Mouse (Mus musculus) limb, embryonic 15.5 days (tissue): ENCODE measurements around the gene Lemd1. TPM values are rescaled to one million over a fixed set of nuclear protein-coding genes. Genes with fewer than 3 reads are reported as not detected.
"Not testable (repeated sequence)": the region's sequence is repeated elsewhere in the genome, so short reads cannot be mapped to it uniquely, and the experiment has no call there.

Experiments used
- ATAC-seq: fragments of 200-750 bp; cut with Nextera tagmentation; 2 replicates; pipeline ENCODE4 v1.8.0; 2017; ENCODE audit warnings: low read depth, moderate TSS enrichment; ENCODE audit not compliant: insufficient number of reproducible peaks, low FRiP score, low TSS enrichment
- H3K27ac ChIP-seq: fragments of 300-500 bp; sonication (generic); 2 replicates; pipeline ENCODE4 v1.5.1; 2015; ENCODE audit warnings: moderate library complexity, mild to moderate bottlenecking, inconsistent platforms
- H3K27me3 ChIP-seq: fragments of 300-500 bp; sonication (generic); 2 replicates; pipeline ENCODE4 v1.6.1; 2015; ENCODE audit warnings: inconsistent platforms
- H3K36me3 ChIP-seq: fragments of 300-500 bp; sonication (generic); 2 replicates; pipeline ENCODE4 v1.6.1; 2015; ENCODE audit warnings: inconsistent platforms
- H3K4me1 ChIP-seq: fragments of 300-500 bp; sonication (generic); 2 replicates; pipeline ENCODE4 v1.6.1; 2015; ENCODE audit warnings: inconsistent platforms
- H3K4me2 ChIP-seq: fragments of 300-500 bp; sonication (generic); 2 replicates; pipeline ENCODE4 v1.6.1; 2015; ENCODE audit warnings: mild to moderate bottlenecking, inconsistent platforms
- H3K4me3 ChIP-seq: fragments of 300-500 bp; sonication (generic); 2 replicates; pipeline ENCODE4 v1.5.1; 2015; ENCODE audit warnings: mild to moderate bottlenecking, inconsistent platforms
- H3K9ac ChIP-seq: fragments of 300-500 bp; sonication (generic); 2 replicates; pipeline ENCODE4 v1.6.1; 2015; ENCODE audit warnings: inconsistent platforms
- H3K9me3 ChIP-seq: fragments of 300-500 bp; sonication (generic); 2 replicates; pipeline ENCODE4 v1.6.1; 2016; ENCODE audit warnings: inconsistent platforms
- WGBS: fragments of 180-500 bp; shearing (Covaris S2); methylation state at CpG from one replicate; pipeline ENCODE4 v1.1.7; 2015; 5-methylcytosine and 5-hydroxymethylcytosine counted together
- polyA plus RNA-seq: library from polyadenylated mRNA; unstranded; fragments of >200 nt; fragmentation: Nextera tagmentation; extraction: Ambion mirVana; gene quantifications from 2 replicates; pipeline ENCODE4 v1.2.1, GENCODE M21; 2015

Gene Lemd1
- polyA plus RNA-seq, 1 experiment from 2014 or later, result 0.56 TPM

- Histone ChIP-seq H3K27ac (no peak overlapping the region), H3K9ac (no peak overlapping the region)
- no peak for ATAC-seq
These were observed 38.0 kb upstream of the Lemd1 start for GRCm38 (mm10) chr1:132153086-132153690.

GRCm38 (mm10) chr1:132153691-132154090 is 37.5 kb upstream of the Lemd1 start:
- H3K27me3 ChIP-seq, result peaks cover 13% of the 10 kb centered on the region
- ATAC-seq, result no peak
- H3K27ac ChIP-seq, result no peak overlapping the region
- peaks cover 13% of the 10 kb centered on the region for H3K4me1 ChIP-seq
- 28% methylated on average over 8 of the region's 8 CpGs for WGBS
- H3K4me2 ChIP-seq, result no peak overlapping the region
- H3K9me3 ChIP-seq, result no peaks in the 10 kb centered on the region
- H3K9ac ChIP-seq, result no peak overlapping the region
- no peak overlapping the region for H3K4me3 ChIP-seq
- no peaks in the 10 kb centered on the region for H3K36me3 ChIP-seq

More at GRCm38 (mm10) chr1:132153086-132153690, 38.0 kb upstream of the Lemd1 start:
- WGBS, result 43% methylated on average over 15 of the region's 15 CpGs
- no peaks in the 10 kb centered on the region for H3K9me3 ChIP-seq
- peaks cover 8% of the 10 kb centered on the region for H3K4me1 ChIP-seq
- no peaks in the 10 kb centered on the region for H3K36me3 ChIP-seq
- peaks cover 8% of the 10 kb centered on the region for H3K27me3 ChIP-seq
- H3K4me2 ChIP-seq, result no peak overlapping the region
- H3K4me3 ChIP-seq, result no peak overlapping the region

- H3K27me3 ChIP-seq, result peaks cover 25% of the 10 kb centered on the region
- H3K9ac ChIP-seq, result no peak overlapping the region
- 8% methylated on average over 6 of the region's 6 CpGs for WGBS
- ATAC-seq, result no peak
- no peak overlapping the region for H3K27ac ChIP-seq
- peaks cover 26% of the 10 kb centered on the region for H3K4me1 ChIP-seq
- H3K36me3 ChIP-seq, result no peaks in the 10 kb centered on the region
- H3K9me3 ChIP-seq, result no peaks in the 10 kb centered on the region
- H3K4me2 ChIP-seq, result no peak overlapping the region
- H3K4me3 ChIP-seq, result no peak overlapping the region
These were observed 35.5 kb upstream of the Lemd1 start for GRCm38 (mm10) chr1:132155737-132156136.

GRCm38 (mm10) chr1:132157016-132157781 is 34.0 kb upstream of the Lemd1 start:
- Histone ChIP-seq H3K9me3 (no peaks in the 10 kb centered on the region), H3K4me2 (peak overlapping the region; percentile 31; the same call in 1 of the 2 replicates), H3K9ac (no peak overlapping the region), H3K27me3 (peaks cover 25% of the 10 kb centered on the region), H3K27ac (no peak overlapping the region), H3K4me1 (peaks cover 30% of the 10 kb centered on the region), H3K36me3 (no peaks in the 10 kb centered on the region), H3K4me3 (no peak overlapping the region)
- 14% methylated on average over 14 of the region's 14 CpGs for WGBS
- no peak for ATAC-seq

- 32% methylated on average over 7 of the region's 7 CpGs for WGBS
- Histone ChIP-seq H3K27ac (no peak overlapping the region), H3K4me3 (no peak overlapping the region), H3K9ac (no peak overlapping the region), H3K9me3 (no peaks in the 10 kb centered on the region), H3K27me3 (peaks cover 25% of the 10 kb centered on the region), H3K36me3 (no peaks in the 10 kb centered on the region), H3K4me1 (peaks cover 30% of the 10 kb centered on the region), H3K4me2 (peak overlapping the region; percentile 31; the same call in 1 of the 2 replicates)
- ATAC-seq, result no peak
These were observed 33.4 kb upstream of the Lemd1 start for GRCm38 (mm10) chr1:132157808-132158207.

- no peak for ATAC-seq
- H3K27ac ChIP-seq, result no peak overlapping the region
- no peaks in the 10 kb centered on the region for H3K9me3 ChIP-seq
- no peaks in the 10 kb centered on the region for H3K36me3 ChIP-seq
- 43% methylated on average over 1 of the region's 2 CpGs for WGBS
- H3K9ac ChIP-seq, result no peak overlapping the region
- H3K4me3 ChIP-seq, result no peak overlapping the region
- H3K27me3 ChIP-seq, result peaks cover 25% of the 10 kb centered on the region
- H3K4me2 ChIP-seq, result no peak overlapping the region
- H3K4me1 ChIP-seq, result peaks cover 30% of the 10 kb centered on the region
These were observed 32.5 kb upstream of the Lemd1 start for GRCm38 (mm10) chr1:132158741-132159140.

- no peak overlapping the region for H3K27ac ChIP-seq
- H3K36me3 ChIP-seq, result no peaks in the 10 kb centered on the region
- ATAC-seq, result no peak
- no peak overlapping the region for H3K4me2 ChIP-seq
- peaks cover 30% of the 10 kb centered on the region for H3K4me1 ChIP-seq
- no peak overlapping the region for H3K9ac ChIP-seq
- WGBS, result 54% methylated on average over 4 of the region's 4 CpGs
- peaks cover 25% of the 10 kb centered on the region for H3K27me3 ChIP-seq
- H3K4me3 ChIP-seq, result no peak overlapping the region
- no peaks in the 10 kb centered on the region for H3K9me3 ChIP-seq
These were observed 31.6 kb upstream of the Lemd1 start for GRCm38 (mm10) chr1:132159681-132160080.

- Histone ChIP-seq H3K4me1 (peaks cover 36% of the 10 kb centered on the region), H3K9ac (no peak overlapping the region), H3K36me3 (no peaks in the 10 kb centered on the region), H3K27me3 (peaks cover 25% of the 10 kb centered on the region), H3K4me2 (no peak overlapping the region), H3K27ac (no peak overlapping the region), H3K9me3 (no peaks in the 10 kb centered on the region), H3K4me3 (no peak overlapping the region)
- ATAC-seq, result no peak
- WGBS, result 45% methylated on average over 7 of the region's 7 CpGs
These were observed 29.9 kb upstream of the Lemd1 start for GRCm38 (mm10) chr1:132161211-132161880.

- not testable (repeated sequence) for H3K4me3 ChIP-seq, H3K4me2 ChIP-seq, H3K9me3 ChIP-seq, H3K36me3 ChIP-seq, H3K9ac ChIP-seq, ATAC-seq, H3K27ac ChIP-seq
- peaks cover 23% of the 10 kb centered on the region for H3K27me3 ChIP-seq
- WGBS, result 54% methylated on average over 9 of the region's 9 CpGs
- H3K4me1 ChIP-seq, result peaks cover 34% of the 10 kb centered on the region
These were observed 28.6 kb upstream of the Lemd1 start for GRCm38 (mm10) chr1:132162618-132163017.

- Histone ChIP-seq H3K9ac (no peak overlapping the region), H3K4me2 (no peak overlapping the region), H3K4me3 (no peak overlapping the region), H3K36me3 (no peaks in the 10 kb centered on the region), H3K9me3 (no peaks in the 10 kb centered on the region), H3K27ac (no peak overlapping the region), H3K4me1 (peaks cover 20% of the 10 kb centered on the region), H3K27me3 (peaks cover 10% of the 10 kb centered on the region; the same call in 1 of the 2 replicates)
- whole genome bisulfite sequencing, result 12% methylated on average over 13 of the region's 13 CpGs
- ATAC-seq, result no peak
These were observed 26.3 kb upstream of the Lemd1 start for GRCm38 (mm10) chr1:132164780-132165518.

- H3K27ac ChIP-seq, result no peak overlapping the region
- no peak overlapping the region for H3K9ac ChIP-seq
- H3K27me3 ChIP-seq, result peaks cover 13% of the 10 kb centered on the region; the same call in 1 of the 2 replicates
- H3K36me3 ChIP-seq, result no peaks in the 10 kb centered on the region
- H3K4me3 ChIP-seq, result no peak overlapping the region
- 63% methylated on average over 3 of the region's 3 CpGs for WGBS
- peaks cover 17% of the 10 kb centered on the region for H3K4me1 ChIP-seq
- H3K4me2 ChIP-seq, result no peak overlapping the region
- H3K9me3 ChIP-seq, result no peaks in the 10 kb centered on the region
- no peak for ATAC-seq
These were observed 25.4 kb upstream of the Lemd1 start for GRCm38 (mm10) chr1:132165859-132166258.
